Mouse (Mus musculus) midbrain, embryonic 14.5 days (tissue): Measurements from ENCODE around the gene Hipk2. TPM values are rescaled to one million over a fixed set of nuclear protein-coding genes. Genes with fewer than 3 reads are reported as not detected.

ENCODE experiments used
- ATAC-seq: fragments of 200-750 bp; cut with Nextera tagmentation; 2 replicates; pipeline ENCODE4 v1.8.0; 2017; ENCODE audit warnings: moderate number of reproducible peaks, moderate library complexity; ENCODE audit not compliant: low FRiP score, low TSS enrichment
- DNase-seq: peaks from one replicate; pipeline ENCODE4 v3.0.0-alpha.2; 2015
- H3K27ac ChIP-seq: fragments of 300-500 bp; sonication (generic); replicated peaks from 2 replicates; pipeline ENCODE4 v1.5.1; 2014; ENCODE audit warnings: mild to moderate bottlenecking, low read depth, low read length, moderate library complexity
- H3K27me3 ChIP-seq: fragments of 300-500 bp; sonication (generic); 2 replicates; pipeline ENCODE4 v1.6.1; 2014; ENCODE audit warnings: low read length, control low read depth, mixed read lengths; ENCODE audit not compliant: control insufficient read depth, insufficient read depth
- H3K36me3 ChIP-seq: fragments of 300-500 bp; sonication (generic); 2 replicates; pipeline ENCODE4 v1.6.1; 2014; ENCODE audit warnings: low read length, control low read depth; ENCODE audit not compliant: control insufficient read depth, insufficient read depth
- H3K4me1 ChIP-seq: fragments of 300-500 bp; sonication (generic); 2 replicates; pipeline ENCODE4 v1.6.1; 2014; ENCODE audit warnings: mild to moderate bottlenecking, antibody characterized with exemption, low read length, control low read depth; ENCODE audit not compliant: control insufficient read depth, insufficient read depth
- H3K4me2 ChIP-seq: fragments of 300-500 bp; sonication (generic); 2 replicates; pipeline ENCODE4 v1.6.1; 2014; ENCODE audit warnings: mild to moderate bottlenecking, low read length, moderate library complexity
- H3K4me3 ChIP-seq: fragments of 300-500 bp; sonication (generic); replicated peaks from 2 replicates; pipeline ENCODE4 v1.5.1; 2014; ENCODE audit warnings: low read depth, low read length
- H3K9ac ChIP-seq: fragments of 300-500 bp; sonication (generic); replicated peaks from 2 replicates; pipeline ENCODE4 v1.6.1; 2014; ENCODE audit warnings: mild to moderate bottlenecking, low read length, moderate library complexity
- H3K9me3 ChIP-seq: fragments of 300-500 bp; sonication (generic); 2 replicates; pipeline ENCODE4 v1.6.1; 2016; ENCODE audit warnings: low read length, control low read depth, mixed read lengths; ENCODE audit not compliant: control insufficient read depth
- WGBS: fragments of 180-500 bp; shearing (Covaris S2); extraction: QIAGEN DNeasy Blood & Tissue Kit; methylation state at CpG from one replicate; pipeline ENCODE4 v1.1.7; 2014; 5-methylcytosine and 5-hydroxymethylcytosine counted together
- polyA plus RNA-seq: library from polyadenylated mRNA; unstranded; fragments of >200 nt; fragmentation: Nextera tagmentation; extraction: Ambion mirVana; gene quantifications from 2 replicates; pipeline ENCODE4 v1.2.1, GENCODE M21; 2014

The Hipk2 gene
- polyA plus RNA-seq, 1 experiment from 2014 or later = 41.3 TPM

DNA sequence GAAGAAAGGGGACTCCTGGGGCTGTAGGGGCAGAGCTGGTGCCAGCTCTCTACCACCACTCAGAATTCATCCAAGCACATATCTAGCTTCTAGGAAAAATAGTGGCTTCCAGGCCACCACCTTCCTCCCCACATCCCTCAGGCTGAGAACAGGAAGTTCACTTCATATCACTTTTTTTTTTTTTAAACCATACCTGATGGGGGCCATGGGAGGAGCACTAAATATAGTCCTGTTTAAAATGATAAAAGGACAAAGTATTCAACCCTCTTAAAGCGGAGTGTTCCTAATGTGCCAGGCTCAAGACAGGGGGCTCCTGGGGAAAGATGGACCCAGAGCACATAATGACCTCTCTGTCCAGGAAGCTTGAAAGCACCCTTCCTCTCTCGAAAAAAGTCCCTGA is 61.3 kb downstream of the Hipk2 start:
- H3K36me3 ChIP-seq = peaks cover 44% of the 10 kb centered on the region
- WGBS = 92% methylated on average over 2 of the region's 2 CpGs
- no peak for DNase-seq

DNA sequence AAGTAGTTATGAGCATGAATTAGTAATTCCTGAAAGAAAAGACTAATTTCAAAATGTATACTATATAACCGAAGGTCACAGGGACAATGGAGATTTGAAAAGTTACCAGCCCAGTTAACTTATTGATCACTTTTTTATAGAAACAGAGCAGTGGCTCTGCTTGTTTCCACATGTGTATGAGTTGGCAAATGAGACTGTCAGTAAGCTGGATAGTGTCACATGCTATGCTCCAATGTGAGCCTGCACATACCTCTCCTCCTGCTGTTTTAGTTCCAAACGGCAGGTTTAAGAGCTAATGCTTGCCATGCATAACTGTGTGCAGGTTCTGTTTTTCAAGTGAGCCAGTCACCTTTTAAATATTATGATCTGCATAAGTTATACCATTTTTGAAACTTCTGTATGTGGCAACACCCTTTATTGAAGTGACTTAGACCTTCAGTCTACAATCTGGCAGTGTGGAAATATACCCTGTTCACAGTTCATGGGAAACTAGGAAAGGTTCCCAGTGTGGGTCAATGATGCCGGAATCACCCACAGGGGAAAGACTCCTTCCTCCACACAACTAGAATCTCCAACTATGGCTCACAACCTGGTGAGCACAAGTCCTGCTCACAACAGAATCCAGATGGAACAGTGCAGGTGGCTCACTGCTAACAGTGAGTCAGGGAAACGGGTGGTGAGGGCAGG is 64.4 kb downstream of the Hipk2 start:
- no peak overlapping the region for H3K27ac ChIP-seq
- H3K27me3 ChIP-seq = no peaks in the 10 kb centered on the region
- H3K4me3 ChIP-seq = no peak overlapping the region
- peaks cover 20% of the 10 kb centered on the region for H3K36me3 ChIP-seq
- no peak for ATAC-seq
- H3K4me2 ChIP-seq = no peak overlapping the region
- H3K9me3 ChIP-seq = no peaks in the 10 kb centered on the region
- no peak for DNase-seq
- 89% methylated on average over 4 of the region's 4 CpGs for WGBS
- H3K9ac ChIP-seq = no peak overlapping the region
- no peaks in the 10 kb centered on the region for H3K4me1 ChIP-seq

More for the DNA sequence above, 61.3 kb downstream of the Hipk2 start:
- ATAC-seq = no peak
- Histone ChIP-seq H3K4me2 (no peak overlapping the region), H3K27me3 (no peaks in the 10 kb centered on the region), H3K4me1 (no peaks in the 10 kb centered on the region), H3K4me3 (no peak overlapping the region), H3K27ac (no peak overlapping the region), H3K9ac (no peak overlapping the region), H3K9me3 (no peaks in the 10 kb centered on the region)

- Histone ChIP-seq H3K27me3 (no peaks in the 10 kb centered on the region), H3K36me3 (peaks cover 16% of the 10 kb centered on the region), H3K4me3 (no peak overlapping the region), H3K9me3 (no peaks in the 10 kb centered on the region), H3K4me2 (no peak overlapping the region), H3K27ac (no peak overlapping the region), H3K9ac (no peak overlapping the region), H3K4me1 (no peaks in the 10 kb centered on the region)
- ATAC-seq (no peak), DNase-seq (no peak)
- 51% methylated on average over 2 of the region's 2 CpGs for WGBS
Measured at GRCm38 (mm10) chr6:38810121-38810475, 65.9 kb downstream of the Hipk2 start.

- no peaks in the 10 kb centered on the region for H3K4me1 ChIP-seq
Measured at GRCm38 (mm10) chr6:38809396-38810120, 66.4 kb downstream of the Hipk2 start.

GRCm38 (mm10) chr6:38808317-38808716 is 67.6 kb downstream of the Hipk2 start:
- Histone ChIP-seq H3K27me3 (no peaks in the 10 kb centered on the region), H3K9ac (no peak overlapping the region), H3K4me2 (no peak overlapping the region), H3K4me3 (no peak overlapping the region), H3K9me3 (no peaks in the 10 kb centered on the region), H3K36me3 (peaks cover 16% of the 10 kb centered on the region), H3K4me1 (no peaks in the 10 kb centered on the region), H3K27ac (no peak overlapping the region)
- ATAC-seq = no peak
- 78% methylated on average over 4 of the region's 4 CpGs for WGBS
- DNase-seq = no peak

More at GRCm38 (mm10) chr6:38809396-38810120, 66.4 kb downstream of the Hipk2 start:
- Histone ChIP-seq H3K27me3 (no peaks in the 10 kb centered on the region), H3K4me2 (no peak overlapping the region), H3K4me3 (no peak overlapping the region), H3K27ac (no peak overlapping the region), H3K9ac (no peak overlapping the region), H3K9me3 (no peaks in the 10 kb centered on the region), H3K36me3 (peaks cover 16% of the 10 kb centered on the region)
- DNase-seq = no peak
- ATAC-seq = no peak
- WGBS = 71% methylated on average over 10 of the region's 10 CpGs

DNA sequence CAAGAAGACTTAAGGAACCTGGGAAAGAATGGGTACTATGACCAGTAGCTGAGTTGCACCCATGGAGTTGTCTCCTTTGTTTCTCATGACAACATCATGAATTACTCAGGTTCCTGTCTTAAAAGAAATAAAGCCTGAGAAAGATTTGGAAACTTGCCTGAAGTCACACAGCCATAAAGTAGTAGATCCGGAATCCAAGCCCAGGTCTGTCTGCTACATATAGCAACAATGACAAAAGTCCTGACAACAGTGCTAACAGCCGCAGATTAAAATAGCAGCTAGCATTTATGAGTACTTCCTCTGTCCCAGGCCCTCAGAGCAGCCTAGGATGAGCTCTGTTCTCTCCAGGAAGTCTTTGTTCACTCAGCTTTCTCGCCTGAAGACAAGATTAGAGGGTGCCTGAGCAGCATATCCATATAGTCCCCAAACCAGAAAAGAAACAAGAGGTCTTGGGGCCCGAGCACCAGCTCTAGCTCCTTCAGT is 69.0 kb downstream of the Hipk2 start:
- H3K36me3 ChIP-seq = peaks cover 16% of the 10 kb centered on the region
- H3K4me2 ChIP-seq = no peak overlapping the region
- DNase-seq = no peak
- no peaks in the 10 kb centered on the region for H3K9me3 ChIP-seq
- no peak overlapping the region for H3K27ac ChIP-seq
- no peak for ATAC-seq
- 83% methylated on average over 4 of the region's 4 CpGs for WGBS
- no peak overlapping the region for H3K4me3 ChIP-seq
- H3K27me3 ChIP-seq = no peaks in the 10 kb centered on the region
- 0 out of 2 replicates have a peak, but pooled peaks cover 6% of the 10 kb centered on the region for H3K4me1 ChIP-seq
- no peak overlapping the region for H3K9ac ChIP-seq

DNA sequence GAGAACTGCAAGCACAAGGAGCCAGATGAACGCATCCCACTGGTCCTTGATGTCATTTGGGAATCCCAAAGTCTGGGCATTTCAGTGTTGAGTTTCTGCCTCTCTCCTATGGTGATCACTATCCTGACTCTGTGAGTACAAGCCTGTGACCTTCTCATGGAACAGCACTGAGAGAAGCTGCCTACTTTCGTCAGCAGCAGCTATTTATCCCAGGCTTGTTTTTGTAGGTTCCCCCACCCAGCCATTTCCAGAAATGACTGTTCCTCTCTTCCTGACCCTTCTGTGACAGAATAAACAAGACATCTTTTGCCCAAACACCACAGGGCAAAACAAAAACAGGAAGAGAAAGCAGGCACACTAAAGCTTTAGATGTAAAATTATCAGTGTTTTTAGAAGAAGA is 70.4 kb downstream of the Hipk2 start:
- WGBS = 91% methylated on average over 2 of the region's 2 CpGs
- Histone ChIP-seq H3K4me1 (0 out of 2 replicates have a peak, but pooled peaks cover 6% of the 10 kb centered on the region), H3K9ac (no peak overlapping the region), H3K27ac (no peak overlapping the region), H3K27me3 (no peaks in the 10 kb centered on the region), H3K9me3 (no peaks in the 10 kb centered on the region), H3K4me2 (no peak overlapping the region), H3K36me3 (peaks cover 9% of the 10 kb centered on the region), H3K4me3 (no peak overlapping the region)
- ATAC-seq = no peak
- DNase-seq = no peak

GRCm38 (mm10) chr6:38801252-38801651 is 74.7 kb downstream of the Hipk2 start:
- ATAC-seq = no peak
- H3K27ac ChIP-seq = no peak overlapping the region
- no peak overlapping the region for H3K4me2 ChIP-seq

DNA sequence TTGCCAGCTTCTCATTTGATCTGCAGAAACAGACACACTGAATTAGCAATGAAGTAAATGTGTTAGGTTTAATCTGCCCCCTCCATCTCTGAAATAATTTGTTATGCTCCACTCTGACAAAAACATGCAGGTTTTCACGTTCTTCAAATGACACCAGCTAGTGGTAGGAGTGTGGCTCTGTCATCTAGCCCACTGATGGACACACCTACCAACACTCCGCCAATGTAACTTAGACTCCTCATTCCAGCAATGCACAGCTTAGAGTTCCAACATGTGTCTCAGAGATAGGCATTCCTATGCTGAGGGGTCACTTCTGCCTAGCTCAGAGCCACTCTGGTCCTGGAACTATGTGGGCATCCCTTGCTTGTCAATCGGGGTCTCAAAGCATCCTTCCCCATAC is 78.4 kb downstream of the Hipk2 start:
- 85% methylated on average over 3 of the region's 3 CpGs for WGBS
- Histone ChIP-seq H3K27ac (no peak overlapping the region), H3K36me3 (no peaks in the 10 kb centered on the region), H3K4me3 (no peak overlapping the region), H3K9me3 (no peaks in the 10 kb centered on the region), H3K27me3 (no peaks in the 10 kb centered on the region), H3K9ac (no peak overlapping the region), H3K4me1 (no peaks in the 10 kb centered on the region; the same call in 1 of the 2 replicates), H3K4me2 (no peak overlapping the region)
- ATAC-seq (no peak), DNase-seq (no peak)

More at GRCm38 (mm10) chr6:38801252-38801651, 74.7 kb downstream of the Hipk2 start:
- no peaks in the 10 kb centered on the region for H3K9me3 ChIP-seq
- no peaks in the 10 kb centered on the region for H3K27me3 ChIP-seq
- H3K36me3 ChIP-seq = peaks cover 5% of the 10 kb centered on the region
- no peak overlapping the region for H3K9ac ChIP-seq
- H3K4me1 ChIP-seq = peaks cover 6% of the 10 kb centered on the region; the same call in 1 of the 2 replicates
- 80% methylated on average over 1 of the region's 1 CpGs for WGBS
- H3K4me3 ChIP-seq = no peak overlapping the region
- DNase-seq = no peak
